Mouse (Mus musculus) hindbrain, embryonic 14.5 days (tissue): ENCODE data around the gene Mcm3. TPM values are rescaled to one million over a fixed set of nuclear protein-coding genes. Genes with fewer than 3 reads are reported as not detected.

Source experiments
- ATAC-seq: fragments of 200-750 bp; cut with Nextera tagmentation; 2 replicates; pipeline ENCODE4 v1.8.0; 2017; ENCODE audit warnings: moderate number of reproducible peaks, mild to moderate bottlenecking, moderate TSS enrichment, moderate library complexity; ENCODE audit not compliant: low FRiP score
- DNase-seq: peaks from one replicate; pipeline ENCODE4 v3.0.0-alpha.2; 2015; ENCODE audit warnings: low spot score
- H3K27ac ChIP-seq: fragments of 300-500 bp; sonication (generic); 2 replicates; pipeline ENCODE4 v1.5.1; 2014; ENCODE audit warnings: mild to moderate bottlenecking, moderate library complexity
- H3K27me3 ChIP-seq: fragments of 300-500 bp; sonication (generic); 2 replicates; pipeline ENCODE4 v1.6.1; 2014; ENCODE audit warnings: mild to moderate bottlenecking, low read length, mixed read lengths; ENCODE audit not compliant: control insufficient read depth, insufficient read depth
- H3K36me3 ChIP-seq: fragments of 300-500 bp; sonication (generic); replicated peaks from 2 replicates; pipeline ENCODE4 v1.6.1; 2014; ENCODE audit not compliant: control insufficient read depth, insufficient read depth
- H3K4me1 ChIP-seq: fragments of 300-500 bp; sonication (generic); replicated peaks from 2 replicates; pipeline ENCODE4 v1.6.1; 2014; ENCODE audit warnings: antibody characterized with exemption, low read length, mixed read lengths; ENCODE audit not compliant: control insufficient read depth, insufficient read depth
- H3K4me2 ChIP-seq: fragments of 300-500 bp; sonication (generic); replicated peaks from 2 replicates; pipeline ENCODE4 v1.6.1; 2014; ENCODE audit warnings: mild to moderate bottlenecking, moderate library complexity
- H3K4me3 ChIP-seq: fragments of 300-500 bp; sonication (generic); replicated peaks from 2 replicates; pipeline ENCODE4 v1.5.1; 2014; ENCODE audit warnings: mild to moderate bottlenecking, low read length
- H3K9ac ChIP-seq: fragments of 300-500 bp; sonication (generic); 2 replicates; pipeline ENCODE4 v1.6.1; 2014
- H3K9me3 ChIP-seq: fragments of 300-500 bp; sonication (generic); 2 replicates; pipeline ENCODE4 v1.6.1; 2016; ENCODE audit warnings: low read length; ENCODE audit not compliant: control insufficient read depth
- WGBS: fragments of 180-500 bp; shearing (Covaris S2); extraction: QIAGEN DNeasy Blood & Tissue Kit; methylation state at CpG from one replicate; pipeline ENCODE4 v1.1.7; 2014; 5-methylcytosine and 5-hydroxymethylcytosine counted together
- polyA plus RNA-seq: library from polyadenylated mRNA; unstranded; fragments of >200 nt; fragmentation: Nextera tagmentation; extraction: Ambion mirVana; gene quantifications from 2 replicates; pipeline ENCODE4 v1.2.1, GENCODE M21; 2014

Gene Mcm3
- polyA plus RNA-seq, 1 experiment from 2014 or later = 20.4 TPM

- DNase-seq (no peak), ATAC-seq (no peak)
- 52% methylated on average over 12 of the region's 12 CpGs for WGBS
- Histone ChIP-seq H3K36me3 (no peaks in the 10 kb centered on the region), H3K4me1 (0 out of 2 replicates have a peak, but pooled peaks cover 3% of the 10 kb centered on the region), H3K4me2 (no peak overlapping the region), H3K9ac (no peak overlapping the region), H3K27ac (no peak overlapping the region), H3K9me3 (no peaks in the 10 kb centered on the region), H3K27me3 (no peaks in the 10 kb centered on the region), H3K4me3 (no peak overlapping the region)
Observed at GRCm38 (mm10) chr1:20817596-20817995, 2.5 kb downstream of the Mcm3 start.

DNA sequence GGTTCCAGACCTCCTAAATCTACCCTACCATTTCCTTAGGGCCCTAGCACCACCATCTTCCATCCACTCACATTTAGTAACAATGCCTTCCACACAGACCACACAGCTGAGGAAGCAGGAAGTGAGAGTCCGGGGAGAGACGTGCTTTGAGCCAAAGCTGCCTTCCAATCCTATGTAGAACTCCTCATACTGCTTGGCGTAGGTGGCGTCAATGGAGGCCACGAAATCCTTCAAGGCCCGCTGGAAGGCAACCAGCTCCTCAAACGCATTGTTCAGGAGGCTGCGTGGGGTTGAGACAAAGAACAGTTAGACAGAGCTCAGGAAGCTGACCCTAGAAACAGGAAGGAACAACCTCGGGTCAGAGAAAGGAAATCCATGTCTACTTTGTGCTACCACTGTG, 2.9 kb downstream of the Mcm3 start:
- no peaks in the 10 kb centered on the region for H3K36me3 ChIP-seq
- H3K27ac ChIP-seq = no peak overlapping the region
- no peak overlapping the region for H3K4me2 ChIP-seq
- H3K27me3 ChIP-seq = no peaks in the 10 kb centered on the region
- no peak overlapping the region for H3K4me3 ChIP-seq
- H3K9ac ChIP-seq = no peak overlapping the region
- DNase-seq (no peak), ATAC-seq (no peak)
- 0 out of 2 replicates have a peak, but pooled peaks cover 3% of the 10 kb centered on the region for H3K4me1 ChIP-seq
- 82% methylated on average over 9 of the region's 9 CpGs for WGBS
- H3K9me3 ChIP-seq = no peaks in the 10 kb centered on the region

DNA sequence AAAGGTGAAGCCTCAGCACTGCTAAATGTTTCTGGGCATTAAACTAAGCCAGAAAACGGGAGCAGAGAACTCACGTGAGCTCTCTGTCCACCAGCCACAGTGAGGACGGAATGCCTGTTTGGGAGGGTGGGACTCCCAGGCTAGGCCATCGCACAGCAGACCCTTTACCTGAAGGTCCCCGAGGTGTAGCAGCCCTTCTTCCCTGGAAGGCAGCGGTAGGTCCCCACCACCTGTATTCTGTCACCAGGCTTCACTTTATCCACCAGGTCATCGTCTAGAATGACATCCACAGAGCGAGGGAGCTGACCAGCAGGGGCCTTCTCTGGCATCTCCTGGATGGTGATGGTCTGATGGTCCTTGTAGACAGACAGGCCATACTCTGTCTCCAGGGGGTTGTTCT, 5.6 kb downstream of the Mcm3 start:
- no peak for DNase-seq
- H3K9me3 ChIP-seq = no peaks in the 10 kb centered on the region
- no peak overlapping the region for H3K27ac ChIP-seq
- no peak overlapping the region for H3K9ac ChIP-seq
- H3K36me3 ChIP-seq = no peaks in the 10 kb centered on the region; the same call in 1 of the 2 replicates
- WGBS = 92% methylated on average over 8 of the region's 8 CpGs
- H3K4me1 ChIP-seq = no peaks in the 10 kb centered on the region
- H3K4me2 ChIP-seq = no peak overlapping the region
- H3K27me3 ChIP-seq = no peaks in the 10 kb centered on the region
- no peak overlapping the region for H3K4me3 ChIP-seq
- no peak for ATAC-seq

DNA sequence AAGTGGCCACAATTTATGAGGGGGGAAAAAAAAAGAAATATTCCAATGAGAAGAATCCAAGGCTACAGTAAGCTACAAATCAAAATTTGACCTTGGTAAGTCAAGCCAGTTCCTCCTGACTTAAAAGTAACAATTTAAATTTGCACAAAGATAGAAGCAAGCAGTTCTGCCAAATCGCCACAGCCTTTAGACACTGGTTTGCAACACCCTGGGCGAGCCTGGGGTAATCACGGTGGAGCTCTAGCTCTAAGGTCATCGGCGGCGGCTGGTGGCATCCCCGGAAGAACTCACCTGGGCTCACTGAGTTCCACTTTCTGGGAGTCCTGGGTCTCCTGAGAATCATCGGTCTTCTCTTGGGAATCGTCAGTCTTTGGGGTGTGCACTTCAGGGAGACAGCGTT, 15.6 kb downstream of the Mcm3 start:
- no peaks in the 10 kb centered on the region for H3K27me3 ChIP-seq
- WGBS = 96% methylated on average over 10 of the region's 10 CpGs
- H3K9ac ChIP-seq = no peak overlapping the region
- no peak for DNase-seq
- H3K4me1 ChIP-seq = no peaks in the 10 kb centered on the region
- no peak overlapping the region for H3K27ac ChIP-seq
- no peaks in the 10 kb centered on the region for H3K9me3 ChIP-seq
- no peak for ATAC-seq
- H3K36me3 ChIP-seq = peaks cover 20% of the 10 kb centered on the region
- no peak overlapping the region for H3K4me2 ChIP-seq
- H3K4me3 ChIP-seq = no peak overlapping the region

- H3K4me1 ChIP-seq = no peaks in the 10 kb centered on the region
- H3K27ac ChIP-seq = 0 out of 2 replicates have a peak overlapping the region, but pooled peaks have one; percentile 44
- WGBS = 77% methylated on average over 8 of the region's 8 CpGs
- DNase-seq (peak; percentile 86), ATAC-seq (peak; percentile 86)
- H3K36me3 ChIP-seq = peaks cover 6% of the 10 kb centered on the region
- no peaks in the 10 kb centered on the region for H3K9me3 ChIP-seq
- no peaks in the 10 kb centered on the region for H3K27me3 ChIP-seq
- H3K4me2 ChIP-seq = no peak overlapping the region
- peak overlapping the region; percentile 54 for H3K9ac ChIP-seq
- H3K4me3 ChIP-seq = no peak overlapping the region
Observed at GRCm38 (mm10) chr1:20801682-20802390, 18.3 kb downstream of the Mcm3 start.

DNA sequence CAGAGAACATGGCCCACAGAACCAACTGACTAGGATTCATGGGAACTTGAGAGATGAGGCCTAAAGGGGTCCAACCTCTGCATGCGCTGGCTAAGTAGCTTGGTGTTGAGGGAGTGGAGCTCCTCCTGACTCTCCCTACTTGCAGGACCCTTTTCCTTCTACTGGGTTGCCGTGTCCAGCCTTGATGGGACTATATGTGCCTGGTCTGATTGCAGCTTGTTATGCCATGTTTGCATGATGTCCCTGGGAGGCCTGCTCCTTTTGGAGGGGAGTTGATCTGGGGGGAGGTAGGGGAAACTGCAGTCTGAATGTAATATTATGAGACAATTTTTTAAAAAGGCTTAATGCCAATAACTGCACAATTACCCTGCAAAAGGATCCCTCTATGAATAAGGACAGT, 18.8 kb downstream of the Mcm3 start:
- 93% methylated on average over 2 of the region's 2 CpGs for WGBS
- ATAC-seq (no peak; the same call in 1 of the 2 replicates), DNase-seq (no peak)
- H3K27ac ChIP-seq = 0 out of 2 replicates have a peak overlapping the region, but pooled peaks have one; percentile 44
- H3K9me3 ChIP-seq = no peaks in the 10 kb centered on the region
- peak overlapping the region; percentile 54 for H3K9ac ChIP-seq
- H3K27me3 ChIP-seq = no peaks in the 10 kb centered on the region
- H3K4me1 ChIP-seq = no peaks in the 10 kb centered on the region
- peaks cover under 1% of the 10 kb centered on the region; the same call in 1 of the 2 replicates for H3K36me3 ChIP-seq
- H3K4me3 ChIP-seq = no peak overlapping the region
- no peak overlapping the region for H3K4me2 ChIP-seq

- ATAC-seq (no peak), DNase-seq (no peak)
- Histone ChIP-seq H3K4me2 (no peak overlapping the region), H3K9me3 (no peaks in the 10 kb centered on the region), H3K9ac (no peak overlapping the region), H3K4me3 (no peak overlapping the region), H3K4me1 (no peaks in the 10 kb centered on the region), H3K36me3 (no peaks in the 10 kb centered on the region), H3K27me3 (no peaks in the 10 kb centered on the region), H3K27ac (no peak overlapping the region)
- 93% methylated on average over 5 of the region's 5 CpGs for WGBS
Observed at GRCm38 (mm10) chr1:20795178-20795577, 24.9 kb downstream of the Mcm3 start.

DNA sequence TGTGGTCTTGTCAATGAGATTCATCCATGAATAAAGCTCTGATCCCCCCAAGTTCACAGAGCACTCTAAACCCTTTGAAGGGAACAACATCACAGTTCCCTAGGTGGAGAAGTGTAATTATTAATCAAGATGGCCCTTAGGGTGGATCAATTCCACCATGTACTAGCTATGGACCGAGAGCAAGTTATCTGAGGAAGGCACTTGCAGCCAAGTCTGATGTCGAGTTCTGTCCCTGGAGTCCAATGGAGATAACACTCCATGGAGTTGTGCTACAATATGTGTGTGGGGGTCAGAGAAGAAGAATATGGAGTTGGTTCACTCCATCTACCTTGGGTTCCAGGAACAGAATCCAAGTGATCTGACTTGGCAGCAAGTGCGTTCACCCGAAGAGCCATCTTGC, 25.4 kb downstream of the Mcm3 start:
- H3K9me3 ChIP-seq = no peaks in the 10 kb centered on the region
- H3K4me2 ChIP-seq = no peak overlapping the region
- H3K36me3 ChIP-seq = no peaks in the 10 kb centered on the region
- DNase-seq = no peak
- H3K9ac ChIP-seq = no peak overlapping the region
- H3K4me3 ChIP-seq = no peak overlapping the region
- 92% methylated on average over 4 of the region's 4 CpGs for WGBS
- no peaks in the 10 kb centered on the region for H3K27me3 ChIP-seq
- H3K4me1 ChIP-seq = no peaks in the 10 kb centered on the region
- H3K27ac ChIP-seq = no peak overlapping the region
- ATAC-seq = no peak

- no peak for DNase-seq
- H3K27ac ChIP-seq = no peak overlapping the region
- H3K9me3 ChIP-seq = no peaks in the 10 kb centered on the region
- no peak overlapping the region for H3K4me3 ChIP-seq
- no peak overlapping the region for H3K4me2 ChIP-seq
- H3K27me3 ChIP-seq = no peaks in the 10 kb centered on the region
- H3K4me1 ChIP-seq = no peaks in the 10 kb centered on the region
- H3K36me3 ChIP-seq = no peaks in the 10 kb centered on the region
- no peak for ATAC-seq
- WGBS = 85% methylated on average over 7 of the region's 7 CpGs
- H3K9ac ChIP-seq = no peak overlapping the region
Observed at GRCm38 (mm10) chr1:20791414-20791813, 28.7 kb downstream of the Mcm3 start.
